In the genomic region with DNA sequence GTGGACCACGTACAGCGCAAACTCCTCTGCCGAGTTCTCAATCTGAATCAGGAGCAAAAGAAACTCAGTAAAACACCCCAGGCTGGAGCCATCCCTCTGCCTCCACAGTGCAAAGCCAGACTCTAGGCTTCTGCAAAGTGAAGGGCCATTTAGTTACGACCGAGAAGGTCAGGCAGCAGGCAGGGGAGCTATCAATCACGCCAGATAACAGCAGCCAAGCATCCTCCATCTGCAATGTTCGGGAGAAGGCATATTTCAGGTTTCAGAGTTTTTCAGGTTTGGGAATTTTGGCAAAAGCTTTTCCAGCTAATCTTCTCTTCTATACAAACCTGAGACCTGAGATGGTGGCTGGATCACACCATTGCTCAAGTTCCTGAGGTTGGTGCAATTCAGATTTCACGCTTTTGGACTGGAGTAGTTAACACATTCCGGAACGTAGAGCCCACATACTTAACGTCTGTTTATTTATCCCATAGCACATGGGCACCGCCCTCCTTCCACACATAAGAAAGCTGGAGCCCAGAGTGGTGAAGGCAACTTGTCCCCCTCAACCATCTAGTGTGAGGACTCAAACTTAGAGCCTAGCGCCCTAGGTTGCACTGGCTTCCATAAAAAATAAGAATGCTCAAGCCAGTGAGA, we compare ENCODE assay signal across 11 mouse cellular contexts. TPM values are rescaled to one million over a fixed set of nuclear protein-coding genes. Genes with fewer than 3 reads are reported as not detected.
"Had no signal": no experiment of that assay in that cellular context is flagged by ENCODE, and none has a peak within 500 bp of the region (broad histone marks: within the 10 kb centered on the region; RNA-seq: fewer than 3 reads in every experiment).

No protein-coding gene starts in this region.

- H3K27me3 ChIP-seq: liver, embryonic 12.5 days; midbrain, embryonic 12.5 days had no signal

- ATAC-seq: liver, embryonic 12.5 days; midbrain, embryonic 16.5 days had no signal

- DNase-seq: kidney, adult 11 months; kidney, adult 9 months; thymus, postnatal 4 days had no signal

- H3K9ac ChIP-seq: limb, embryonic 13.5 days; liver, embryonic 12.5 days; midbrain, embryonic 12.5 days had no signal

- H3K4me2 ChIP-seq: limb, embryonic 13.5 days; liver, embryonic 12.5 days; midbrain, embryonic 12.5 days had no signal

- H3K36me3 ChIP-seq: limb, embryonic 13.5 days had no signal

- H3K4me1 ChIP-seq: liver, embryonic 12.5 days; midbrain, embryonic 12.5 days had no signal

- H3K4me3 ChIP-seq: layer of hippocampus, adult 2 months; limb, embryonic 13.5 days; liver, embryonic 12.5 days; megakaryocyte, embryonic 14.5 days; midbrain, embryonic 12.5 days had no signal

- H3K27ac ChIP-seq: layer of hippocampus, adult 2 months; limb, embryonic 13.5 days; liver, embryonic 12.5 days; macrophage; midbrain, embryonic 12.5 days; stomach, postnatal 0 days had no signal

- H3K9me3 ChIP-seq: limb, embryonic 13.5 days; liver, embryonic 12.5 days; megakaryocyte, embryonic 14.5 days; midbrain, embryonic 12.5 days had no signal

RNA-seq across cellular contexts. Expression of a gene that starts 51.2 kb away (rescaled TPM):
- polyA plus RNA-seq: macrophage had no signal
